Mouse (Mus musculus) heart, postnatal 0 days (tissue): ENCODE measurements at regions not wholly inside any gene's neighbourhood (a gene's known extent, or its start where the extent isn't known, plus 50 kb on each side); places are given as distances from the start of the nearest gene placed in this dataset.
A peak's percentile ranks its signal among the peaks of the same experiment; 100 is the strongest.

Source experiments
- ATAC-seq: fragments of 200-750 bp; cut with Nextera tagmentation; 2 replicates; pipeline ENCODE4 v1.8.0; 2017; ENCODE audit warnings: low read depth, moderate number of reproducible peaks, moderate library complexity; ENCODE audit not compliant: insufficient read depth
- DNase-seq: peaks from one replicate; pipeline ENCODE4 v3.0.0-alpha.2; 2016; ENCODE audit warnings: low spot score
- H3K27ac ChIP-seq: fragments of 300-500 bp; sonication (generic); 2 replicates; pipeline ENCODE4 v1.5.1; 2014; ENCODE audit warnings: low read depth, mild to moderate bottlenecking
- H3K27me3 ChIP-seq: fragments of 300-500 bp; sonication (generic); 2 replicates; pipeline ENCODE4 v1.6.1; 2014; ENCODE audit warnings: low read length, mixed read lengths; ENCODE audit not compliant: control insufficient read depth, insufficient read depth
- H3K36me3 ChIP-seq: fragments of 300-500 bp; sonication (generic); replicated peaks from 2 replicates; pipeline ENCODE4 v1.6.1; 2014; ENCODE audit warnings: low read length, mixed read lengths; ENCODE audit not compliant: control insufficient read depth, insufficient read depth
- H3K4me1 ChIP-seq: fragments of 300-500 bp; sonication (generic); 2 replicates; pipeline ENCODE4 v1.6.1; 2014; ENCODE audit warnings: antibody characterized with exemption; ENCODE audit not compliant: control insufficient read depth, insufficient read depth
- H3K4me2 ChIP-seq: fragments of 300-500 bp; sonication (generic); 2 replicates; pipeline ENCODE4 v1.6.1; 2014; ENCODE audit warnings: low read depth, mild to moderate bottlenecking, low read length, moderate library complexity
- H3K4me3 ChIP-seq: fragments of 300-500 bp; sonication (generic); 2 replicates; pipeline ENCODE4 v1.5.1; 2014; ENCODE audit warnings: low read depth, low read length
- H3K9ac ChIP-seq: fragments of 300-500 bp; sonication (generic); replicated peaks from 2 replicates; pipeline ENCODE4 v1.6.1; 2014; ENCODE audit warnings: low read depth, low read length, mixed read lengths
- H3K9me3 ChIP-seq: fragments of 300-500 bp; sonication (generic); replicated peaks from 2 replicates; pipeline ENCODE4 v1.6.1; 2016; ENCODE audit warnings: low read length; ENCODE audit not compliant: control insufficient read depth
- CTCF ChIP-seq: IDR thresholded peaks from 2 replicates; pipeline ENCODE4 v1.5.1; 2016; ENCODE audit warnings: antibody characterized with exemption, control low read depth, low read depth
- EP300 ChIP-seq: IDR thresholded peaks from 2 replicates; pipeline ENCODE4 v1.6.1; 2016; ENCODE audit warnings: antibody characterized with exemption, low read depth
- WGBS: fragments of 180-500 bp; shearing (Covaris S2); extraction: QIAGEN DNeasy Blood & Tissue Kit; methylation state at CpG from one replicate; pipeline ENCODE4 v1.1.7; 2014; 5-methylcytosine and 5-hydroxymethylcytosine counted together

- Histone ChIP-seq H3K4me2 (no peak overlapping the region), H3K36me3 (no peaks in the 10 kb centered on the region), H3K27me3 (no peaks in the 10 kb centered on the region), H3K9me3 (no peaks in the 10 kb centered on the region), H3K27ac (no peak overlapping the region), H3K4me3 (no peak overlapping the region), H3K4me1 (no peaks in the 10 kb centered on the region), H3K9ac (no peak overlapping the region)
- ATAC-seq, result no peak
- no peak for DNase-seq
- WGBS, result 19% methylated on average over 2 of the region's 2 CpGs
- TF ChIP-seq EP300 (no peak), CTCF (peak; percentile 55)
These were observed 111.7 kb downstream of the Cdh26 start for GRCm38 (mm10) chr2:178542032-178542431.

DNA sequence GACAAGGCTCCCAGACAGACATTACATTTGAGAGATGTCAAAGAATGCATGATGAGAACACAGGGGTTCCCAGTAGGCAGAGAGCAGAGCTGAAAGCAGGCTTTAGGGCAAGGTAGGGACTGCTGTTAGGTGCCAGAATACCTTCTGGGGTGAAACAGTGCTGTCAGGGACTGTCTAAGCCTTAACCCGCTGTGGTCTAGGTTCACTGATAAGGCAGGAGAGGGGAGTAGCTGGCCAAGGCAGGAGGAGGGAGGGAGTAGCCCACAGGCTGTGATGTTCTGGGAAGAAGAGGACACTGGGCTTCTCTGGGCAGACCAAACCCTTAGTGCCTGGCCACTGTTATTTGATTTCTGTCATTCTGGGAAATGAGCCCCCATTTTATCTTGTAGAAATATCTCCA, 114.1 kb downstream of the Cdh26 start:
- 20% methylated on average over 1 of the region's 1 CpGs for WGBS
- TF ChIP-seq EP300, result no peak
- no peak for TF ChIP-seq CTCF

DNA sequence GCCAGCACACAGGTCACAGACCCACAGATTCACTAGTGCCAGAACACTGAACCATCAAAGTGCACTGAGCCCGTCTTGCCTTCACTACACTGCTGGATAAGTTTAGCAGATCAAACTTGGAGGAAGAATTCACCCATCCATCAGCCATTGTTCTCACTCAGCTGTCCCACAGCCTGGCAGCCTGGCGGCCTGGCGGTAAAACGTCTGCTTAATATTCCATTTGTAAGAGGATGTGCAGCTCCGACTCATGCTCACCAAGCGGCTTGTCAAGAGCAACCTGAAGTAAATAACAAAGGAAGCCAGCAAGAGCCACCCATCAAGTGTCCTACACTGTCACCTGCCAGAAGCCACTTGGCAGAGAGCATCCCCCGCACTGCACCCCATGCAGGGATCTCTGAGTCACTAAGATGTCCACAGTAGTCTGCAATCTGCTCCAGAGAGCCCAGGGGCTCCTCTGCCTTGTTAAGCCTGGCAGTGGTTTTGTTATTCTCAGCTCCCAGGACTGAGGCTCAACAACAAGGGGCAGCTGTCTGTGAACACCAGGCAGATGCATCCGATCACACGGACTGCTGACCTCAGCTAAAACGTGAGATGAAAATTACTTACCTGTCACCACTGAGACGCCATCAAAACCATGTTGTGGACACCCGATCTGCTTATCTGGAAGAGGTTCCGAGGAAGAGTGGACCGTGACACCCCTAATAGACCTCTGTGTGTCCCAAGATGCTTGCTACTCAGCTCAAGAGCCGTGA, 115.4 kb downstream of the Cdh26 start:
- Histone ChIP-seq H3K36me3 (no peaks in the 10 kb centered on the region), H3K9ac (no peak overlapping the region), H3K4me2 (no peak overlapping the region), H3K27me3 (no peaks in the 10 kb centered on the region), H3K9me3 (no peaks in the 10 kb centered on the region), H3K27ac (no peak overlapping the region), H3K4me1 (no peaks in the 10 kb centered on the region), H3K4me3 (no peak overlapping the region)
- no peak for DNase-seq
- 71% methylated on average over 15 of the region's 15 CpGs for WGBS
- TF ChIP-seq EP300 (no peak), CTCF (no peak)
- ATAC-seq, result no peak

More for the DNA sequence above, 114.1 kb downstream of the Cdh26 start:
- Histone ChIP-seq H3K27ac (no peak overlapping the region), H3K4me2 (no peak overlapping the region), H3K27me3 (no peaks in the 10 kb centered on the region), H3K9me3 (no peaks in the 10 kb centered on the region), H3K36me3 (no peaks in the 10 kb centered on the region), H3K9ac (no peak overlapping the region), H3K4me3 (no peak overlapping the region), H3K4me1 (no peaks in the 10 kb centered on the region)
- ATAC-seq (no peak), DNase-seq (no peak)

GRCm38 (mm10) chr2:178546353-178546720, 116.0 kb downstream of the Cdh26 start:
- H3K27me3 ChIP-seq, result no peaks in the 10 kb centered on the region
- no peak overlapping the region for H3K4me3 ChIP-seq
- H3K9ac ChIP-seq, result no peak overlapping the region
- DNase-seq (no peak), ATAC-seq (no peak)
- no peaks in the 10 kb centered on the region for H3K4me1 ChIP-seq
- H3K36me3 ChIP-seq, result no peaks in the 10 kb centered on the region
- H3K9me3 ChIP-seq, result no peaks in the 10 kb centered on the region
- WGBS, result 76% methylated on average over 3 of the region's 3 CpGs
- no peak overlapping the region for H3K4me2 ChIP-seq
- no peak overlapping the region for H3K27ac ChIP-seq
- TF ChIP-seq EP300 (no peak), CTCF (no peak)

GRCm38 (mm10) chr2:178546888-178547287, 116.6 kb downstream of the Cdh26 start:
- H3K4me1 ChIP-seq, result no peaks in the 10 kb centered on the region
- no peaks in the 10 kb centered on the region for H3K36me3 ChIP-seq
- no peak overlapping the region for H3K27ac ChIP-seq
- H3K4me2 ChIP-seq, result no peak overlapping the region
- DNase-seq (no peak), ATAC-seq (no peak)
- H3K27me3 ChIP-seq, result no peaks in the 10 kb centered on the region
- 65% methylated on average over 3 of the region's 3 CpGs for WGBS
- H3K9ac ChIP-seq, result no peak overlapping the region
- TF ChIP-seq CTCF (no peak), EP300 (no peak)
- no peak overlapping the region for H3K4me3 ChIP-seq
- no peaks in the 10 kb centered on the region for H3K9me3 ChIP-seq

GRCm38 (mm10) chr2:178548937-178549336, 118.6 kb downstream of the Cdh26 start:
- H3K36me3 ChIP-seq, result no peaks in the 10 kb centered on the region
- ATAC-seq, result no peak
- no peaks in the 10 kb centered on the region for H3K27me3 ChIP-seq
- 83% methylated on average over 6 of the region's 6 CpGs for WGBS
- TF ChIP-seq CTCF, result no peak
- TF ChIP-seq EP300, result no peak
- no peak overlapping the region for H3K4me3 ChIP-seq
- no peaks in the 10 kb centered on the region for H3K4me1 ChIP-seq
- H3K9ac ChIP-seq, result no peak overlapping the region
- no peak overlapping the region for H3K27ac ChIP-seq
- no peak for DNase-seq
- H3K9me3 ChIP-seq, result no peaks in the 10 kb centered on the region
- H3K4me2 ChIP-seq, result no peak overlapping the region
